Mouse (Mus musculus): ENCODE measurements around the gene Plxnb3.

GRCm38 (mm10) chrX:73765311-73765710 is 8.4 kb downstream of the Plxnb3 start:
- TF ChIP-seq POLR2A (IDR thresholded peaks at IDR 0.05; ENCODE audit: borderline replicate concordance, low read depth, low read length) (no peak), CTCF (IDR thresholded peaks at IDR 0.05; ENCODE audit: low read depth, low read length) (no peak)
